Mouse (Mus musculus) forebrain, embryonic 16.5 days (tissue): ENCODE measurements at regions not wholly inside any gene's neighbourhood (a gene's known extent, or its start where the extent isn't known, plus 50 kb on each side); places are given as distances from the start of the nearest gene placed in this dataset.

Source experiments
- ATAC-seq: fragments of 200-750 bp; cut with Nextera tagmentation; 2 replicates; pipeline ENCODE4 v1.8.0; 2017; ENCODE audit warnings: mild to moderate bottlenecking, moderate library complexity
- H3K27ac ChIP-seq: fragments of 300-500 bp; sonication (generic); 2 replicates; pipeline ENCODE4 v1.5.1; 2014; ENCODE audit warnings: low read length, control low read depth
- H3K27me3 ChIP-seq: fragments of 300-500 bp; sonication (generic); replicated peaks from 2 replicates; pipeline ENCODE4 v1.6.1; 2014; ENCODE audit warnings: low read length; ENCODE audit not compliant: control insufficient read depth, insufficient read depth
- H3K36me3 ChIP-seq: fragments of 300-500 bp; sonication (generic); 2 replicates; pipeline ENCODE4 v1.6.1; 2014; ENCODE audit not compliant: control insufficient read depth, insufficient read depth
- H3K4me1 ChIP-seq: fragments of 300-500 bp; sonication (generic); replicated peaks from 2 replicates; pipeline ENCODE4 v1.6.1; 2014; ENCODE audit warnings: low read length; ENCODE audit not compliant: control insufficient read depth, insufficient read depth
- H3K4me2 ChIP-seq: fragments of 300-500 bp; sonication (generic); 2 replicates; pipeline ENCODE4 v1.6.1; 2014; ENCODE audit warnings: mild to moderate bottlenecking, low read length, control low read depth
- H3K4me3 ChIP-seq: fragments of 300-500 bp; sonication (generic); replicated peaks from 2 replicates; pipeline ENCODE4 v1.5.1; 2014; ENCODE audit warnings: mild to moderate bottlenecking, low read length, control low read depth
- H3K9ac ChIP-seq: fragments of 300-500 bp; sonication (generic); replicated peaks from 2 replicates; pipeline ENCODE4 v1.6.1; 2014; ENCODE audit warnings: low read depth, low read length, control low read depth
- H3K9me3 ChIP-seq: fragments of 300-500 bp; sonication (generic); 2 replicates; pipeline ENCODE4 v1.6.1; 2016; ENCODE audit warnings: low read length; ENCODE audit not compliant: control insufficient read depth
- WGBS: fragments of 180-500 bp; shearing (Covaris S2); extraction: QIAGEN DNeasy Blood & Tissue Kit; methylation state at CpG from one replicate; pipeline ENCODE4 v1.1.7; 2014; 5-methylcytosine and 5-hydroxymethylcytosine counted together

GRCm38 (mm10) chr1:165020960-165021563 lies 85.7 kb upstream of the Xcl1 start:
- Histone ChIP-seq H3K4me3 (no peak overlapping the region), H3K4me1 (peaks cover 9% of the 10 kb centered on the region; the same call in 1 of the 2 replicates), H3K4me2 (no peak overlapping the region), H3K27me3 (no peaks in the 10 kb centered on the region), H3K9ac (no peak overlapping the region), H3K36me3 (no peaks in the 10 kb centered on the region), H3K9me3 (no peaks in the 10 kb centered on the region), H3K27ac (no peak overlapping the region)
- WGBS: 77% methylated on average over 10 of the region's 10 CpGs
- no peak for ATAC-seq

DNA sequence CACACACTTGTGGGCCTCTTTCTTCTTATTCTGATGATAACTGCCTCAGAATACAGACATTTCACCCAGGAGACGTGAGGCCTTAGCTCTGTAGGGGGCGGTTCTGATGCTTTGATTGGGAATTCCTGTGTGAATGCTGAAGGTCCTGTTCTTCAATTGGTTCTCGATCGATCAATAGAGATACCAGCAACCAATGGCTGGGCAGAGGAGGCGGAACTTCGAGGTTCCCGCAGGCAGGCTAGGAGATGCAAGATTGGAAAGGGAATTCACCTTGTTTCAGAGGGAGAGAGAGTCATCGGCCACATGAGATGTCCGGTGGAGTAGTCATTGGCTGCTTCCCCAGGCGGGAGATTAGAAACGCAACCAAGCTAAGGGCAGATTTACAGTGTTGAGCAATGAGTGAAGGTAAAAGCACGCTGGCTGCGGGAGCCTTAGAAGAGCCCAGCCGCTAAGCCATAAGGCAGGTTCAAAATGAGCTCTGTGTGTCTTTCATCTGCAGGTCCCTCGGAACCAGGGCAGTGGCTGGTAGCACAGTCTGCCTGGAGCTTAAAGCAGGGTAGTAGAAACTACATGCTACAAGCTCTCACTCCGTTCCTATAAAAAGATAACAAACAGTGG lies 83.5 kb upstream of the Xcl1 start:
- WGBS: 10% methylated on average over 16 of the region's 16 CpGs
- peak overlapping the region; percentile 78 for H3K27ac ChIP-seq
- H3K27me3 ChIP-seq: no peaks in the 10 kb centered on the region
- H3K4me3 ChIP-seq: peak overlapping the region; percentile 49
- no peaks in the 10 kb centered on the region for H3K36me3 ChIP-seq
- peak overlapping the region; percentile 66 for H3K9ac ChIP-seq
- peak overlapping the region; percentile 57 for H3K4me2 ChIP-seq
- H3K4me1 ChIP-seq: peaks cover 9% of the 10 kb centered on the region; the same call in 1 of the 2 replicates
- peak; percentile 99 for ATAC-seq
- H3K9me3 ChIP-seq: no peaks in the 10 kb centered on the region

- ATAC-seq: peak; percentile 16
- Histone ChIP-seq H3K9me3 (no peaks in the 10 kb centered on the region), H3K27ac (peak overlapping the region; percentile 66), H3K9ac (no peak overlapping the region), H3K27me3 (no peaks in the 10 kb centered on the region), H3K4me3 (peak overlapping the region; percentile 49; the same call in 1 of the 2 replicates), H3K4me1 (peaks cover 9% of the 10 kb centered on the region; the same call in 1 of the 2 replicates), H3K4me2 (peak overlapping the region; percentile 57), H3K36me3 (no peaks in the 10 kb centered on the region)
- WGBS: 86% methylated on average over 4 of the region's 4 CpGs
Measured at GRCm38 (mm10) chr1:165018236-165018635, 82.9 kb upstream of the Xcl1 start.

DNA sequence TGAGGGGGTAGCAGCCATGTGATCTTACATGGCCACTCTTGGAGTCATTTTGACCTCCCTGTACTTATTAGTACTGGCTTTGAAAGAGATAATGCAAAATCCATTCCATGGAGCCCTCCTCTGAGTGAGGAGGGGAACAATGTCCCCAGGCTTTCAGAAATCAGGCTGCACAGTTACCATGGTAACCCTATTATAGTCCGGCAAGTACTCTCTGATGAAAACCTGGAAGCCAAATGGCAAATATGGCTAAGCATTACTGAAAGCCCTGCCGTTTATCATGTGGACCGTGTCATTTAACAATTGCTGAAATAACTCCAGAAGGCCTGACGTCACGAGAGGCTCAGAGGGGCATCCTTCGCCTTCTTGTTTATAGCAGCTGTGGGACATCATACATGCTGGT lies 82.5 kb upstream of the Xcl1 start:
- 45% methylated on average over 6 of the region's 6 CpGs for WGBS

DNA sequence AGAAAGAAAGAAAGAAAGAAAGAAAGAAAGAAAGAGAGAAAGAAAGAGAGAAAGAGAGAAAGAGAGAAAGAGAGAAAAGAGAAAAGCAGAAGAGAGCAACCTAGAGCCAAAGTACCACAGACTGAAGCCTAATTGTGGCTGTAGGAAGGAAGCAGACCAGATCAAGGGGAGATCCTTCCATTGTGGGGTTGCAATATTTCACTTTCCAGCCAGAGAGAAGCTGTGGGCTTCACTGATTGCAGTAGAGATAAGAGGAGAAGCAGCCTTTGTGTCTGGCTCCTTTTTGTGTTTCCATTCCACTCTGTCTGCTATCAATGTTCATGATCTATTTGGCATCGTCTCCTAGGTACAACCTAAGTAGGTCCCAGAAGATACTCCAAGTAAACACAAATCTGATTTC lies 79.0 kb upstream of the Xcl1 start:
- ATAC-seq: no peak
- Histone ChIP-seq H3K4me3 (no peak overlapping the region), H3K9me3 (no peaks in the 10 kb centered on the region), H3K36me3 (no peaks in the 10 kb centered on the region), H3K4me1 (peaks cover 9% of the 10 kb centered on the region; the same call in 1 of the 2 replicates), H3K4me2 (no peak overlapping the region), H3K27me3 (no peaks in the 10 kb centered on the region), H3K9ac (no peak overlapping the region), H3K27ac (no peak overlapping the region)
- 89% methylated on average over 1 of the region's 1 CpGs for WGBS

More for the DNA sequence above, 82.5 kb upstream of the Xcl1 start:
- H3K9ac ChIP-seq: no peak overlapping the region
- ATAC-seq: no peak
- peaks cover 9% of the 10 kb centered on the region; the same call in 1 of the 2 replicates for H3K4me1 ChIP-seq
- H3K9me3 ChIP-seq: no peaks in the 10 kb centered on the region
- H3K27ac ChIP-seq: no peak overlapping the region
- no peaks in the 10 kb centered on the region for H3K36me3 ChIP-seq
- H3K4me3 ChIP-seq: no peak overlapping the region
- H3K27me3 ChIP-seq: no peaks in the 10 kb centered on the region
- no peak overlapping the region for H3K4me2 ChIP-seq

GRCm38 (mm10) chr1:165013428-165013827 lies 78.1 kb upstream of the Xcl1 start:
- H3K4me3 ChIP-seq: no peak overlapping the region
- H3K4me1 ChIP-seq: peaks cover 6% of the 10 kb centered on the region; the same call in 1 of the 2 replicates
- no peaks in the 10 kb centered on the region for H3K36me3 ChIP-seq
- no peaks in the 10 kb centered on the region for H3K27me3 ChIP-seq
- no peak overlapping the region for H3K9ac ChIP-seq
- H3K4me2 ChIP-seq: no peak overlapping the region
- WGBS: 93% methylated on average over 2 of the region's 2 CpGs
- no peak for ATAC-seq
- no peaks in the 10 kb centered on the region for H3K9me3 ChIP-seq
- H3K27ac ChIP-seq: no peak overlapping the region

DNA sequence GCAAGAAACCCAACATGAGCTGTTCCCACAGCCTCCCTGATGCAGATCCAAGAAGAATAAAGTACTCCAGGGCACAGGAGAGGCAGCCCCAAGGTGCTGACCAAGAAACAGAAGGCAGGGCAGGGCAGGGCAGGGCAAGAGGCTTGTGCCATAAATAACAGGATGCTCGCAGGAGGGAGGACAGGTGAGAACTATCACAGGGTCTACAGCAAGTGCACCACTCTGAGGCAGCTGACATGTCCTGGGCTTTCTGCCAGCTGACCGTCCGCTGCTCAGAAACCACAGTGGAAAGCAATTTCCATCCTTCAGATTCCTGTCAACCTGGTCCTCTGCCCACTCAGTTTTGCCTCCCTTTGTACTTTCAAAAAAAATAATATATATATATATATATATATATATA lies 77.0 kb upstream of the Xcl1 start:
- H3K27ac ChIP-seq: no peak overlapping the region
- H3K4me2 ChIP-seq: no peak overlapping the region
- H3K9me3 ChIP-seq: no peaks in the 10 kb centered on the region
- no peak overlapping the region for H3K4me3 ChIP-seq
- WGBS: 67% methylated on average over 3 of the region's 3 CpGs
- no peak for ATAC-seq
- no peaks in the 10 kb centered on the region for H3K4me1 ChIP-seq
- H3K9ac ChIP-seq: no peak overlapping the region
- no peaks in the 10 kb centered on the region for H3K36me3 ChIP-seq
- no peaks in the 10 kb centered on the region for H3K27me3 ChIP-seq

DNA sequence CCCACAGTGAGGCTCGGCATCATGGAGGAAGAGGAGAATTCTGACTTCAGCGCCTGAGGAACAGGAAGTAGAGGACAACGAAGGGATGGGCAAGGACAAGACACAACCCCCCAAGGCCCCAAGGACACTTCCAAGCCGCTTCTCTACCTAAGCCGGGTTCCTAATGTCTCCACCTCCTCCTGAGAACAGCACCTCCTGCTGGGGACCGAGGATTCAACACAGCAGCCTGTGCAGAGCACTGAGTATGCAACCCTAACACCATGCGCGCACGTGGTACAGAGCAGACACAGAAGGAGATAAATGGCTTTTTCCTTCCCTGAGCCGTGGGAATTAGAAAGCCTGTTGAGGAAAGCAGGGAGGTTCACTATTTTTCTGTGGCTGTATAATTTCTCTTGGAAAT lies 64.2 kb upstream of the Xcl1 start:
- Histone ChIP-seq H3K9ac (no peak overlapping the region), H3K4me1 (no peaks in the 10 kb centered on the region), H3K4me2 (no peak overlapping the region), H3K27ac (no peak overlapping the region), H3K4me3 (no peak overlapping the region), H3K27me3 (no peaks in the 10 kb centered on the region), H3K36me3 (no peaks in the 10 kb centered on the region), H3K9me3 (no peaks in the 10 kb centered on the region)
- WGBS: 66% methylated on average over 10 of the region's 10 CpGs
- no peak for ATAC-seq

DNA sequence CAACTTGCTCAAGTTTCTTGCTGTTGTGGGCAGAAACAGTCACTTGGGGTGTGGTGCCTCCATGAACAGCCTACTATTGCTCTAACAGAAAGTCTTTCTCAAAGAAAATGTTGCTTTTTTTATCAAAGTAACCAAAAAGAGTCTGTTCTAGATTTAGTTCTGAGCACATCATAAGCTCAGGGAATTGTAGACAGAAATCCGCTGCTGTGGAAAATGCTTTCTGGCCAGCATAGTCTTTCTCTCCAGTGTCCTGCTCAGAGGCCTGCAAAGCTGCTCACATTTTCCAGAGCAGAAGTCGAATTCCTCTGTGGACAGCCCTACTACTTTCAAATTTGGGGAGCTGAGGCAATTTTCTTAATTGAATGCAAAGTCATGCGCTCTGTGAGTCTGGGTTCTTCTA lies 63.3 kb upstream of the Xcl1 start:
- Histone ChIP-seq H3K27ac (no peak overlapping the region), H3K9me3 (no peaks in the 10 kb centered on the region), H3K9ac (no peak overlapping the region), H3K27me3 (no peaks in the 10 kb centered on the region), H3K36me3 (no peaks in the 10 kb centered on the region), H3K4me2 (no peak overlapping the region), H3K4me3 (no peak overlapping the region), H3K4me1 (no peaks in the 10 kb centered on the region)
- 86% methylated on average over 3 of the region's 3 CpGs for WGBS
- ATAC-seq: no peak
